Mouse (Mus musculus) urinary bladder, postnatal 36 days (tissue): ENCODE measurements around the gene Kmt5b.

Source experiments
- DNase-seq, 2 experiments: peaks; one replicate each; pipeline ENCODE4 v3.0.0; 2022; ENCODE audit warnings: low spot score in 2 of 2, mixed read lengths in 1 of 2

Gene Kmt5b

DNA sequence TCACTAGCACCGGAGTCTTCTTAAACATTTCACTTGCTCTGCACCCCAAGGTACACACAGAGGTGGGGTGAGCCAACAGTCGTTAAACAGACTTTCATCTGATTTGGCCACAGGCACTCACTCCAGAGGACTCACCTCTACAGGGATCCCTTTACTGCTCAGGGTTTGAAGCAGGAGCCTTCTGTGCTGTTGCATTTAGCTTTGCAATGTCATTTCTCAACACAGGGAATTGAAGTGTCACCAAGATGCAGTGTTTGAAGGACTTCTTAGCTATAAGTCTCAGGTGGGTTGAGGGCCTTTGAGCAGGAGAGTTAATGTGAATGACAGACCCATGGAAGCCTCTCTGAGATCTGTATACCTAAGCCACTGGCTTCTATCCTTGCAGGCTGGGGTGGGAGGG is 76.4 kb downstream of the Kmt5b start:
- DNase-seq: no peak

DNA sequence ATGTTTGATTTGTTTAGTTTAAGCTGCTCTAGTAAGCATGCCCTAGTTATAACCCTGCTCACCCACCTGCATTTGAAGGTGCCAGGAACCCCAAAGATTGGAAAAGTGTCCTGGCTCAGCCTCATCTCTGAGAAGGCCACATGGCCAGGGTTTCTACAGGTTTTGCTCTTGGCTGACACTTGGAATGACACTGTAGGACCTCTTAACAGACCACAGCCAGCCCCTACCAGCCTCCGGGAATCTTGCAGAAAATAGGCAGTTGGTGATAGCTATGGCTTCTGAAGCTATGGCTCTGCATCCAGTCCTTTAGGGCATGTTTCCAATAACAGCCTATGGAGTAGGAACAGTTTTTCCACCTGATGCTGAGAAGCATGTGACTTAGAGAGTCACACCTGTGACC is 77.6 kb downstream of the Kmt5b start:
- DNase-seq: no peak

DNA sequence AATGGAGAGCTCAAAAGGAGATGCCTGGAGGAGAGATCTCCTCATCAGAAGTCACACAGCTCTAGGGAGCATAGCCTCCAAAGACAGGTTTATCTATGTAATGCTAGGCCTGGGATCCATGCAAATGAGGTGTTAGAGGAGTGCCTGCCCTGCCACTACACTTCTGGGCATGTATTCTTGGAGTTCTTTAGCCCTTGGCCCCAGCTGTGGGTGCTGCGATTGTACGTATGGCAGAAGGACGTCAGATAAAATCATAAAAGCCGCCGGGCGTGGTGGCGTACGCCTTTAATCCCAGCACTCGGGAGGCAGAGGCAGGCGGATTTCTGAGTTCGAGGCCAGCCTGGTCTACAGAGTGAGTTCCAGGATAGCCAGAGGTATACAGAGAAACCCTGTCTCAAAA is 78.1 kb downstream of the Kmt5b start:
- DNase-seq: no peak

DNA sequence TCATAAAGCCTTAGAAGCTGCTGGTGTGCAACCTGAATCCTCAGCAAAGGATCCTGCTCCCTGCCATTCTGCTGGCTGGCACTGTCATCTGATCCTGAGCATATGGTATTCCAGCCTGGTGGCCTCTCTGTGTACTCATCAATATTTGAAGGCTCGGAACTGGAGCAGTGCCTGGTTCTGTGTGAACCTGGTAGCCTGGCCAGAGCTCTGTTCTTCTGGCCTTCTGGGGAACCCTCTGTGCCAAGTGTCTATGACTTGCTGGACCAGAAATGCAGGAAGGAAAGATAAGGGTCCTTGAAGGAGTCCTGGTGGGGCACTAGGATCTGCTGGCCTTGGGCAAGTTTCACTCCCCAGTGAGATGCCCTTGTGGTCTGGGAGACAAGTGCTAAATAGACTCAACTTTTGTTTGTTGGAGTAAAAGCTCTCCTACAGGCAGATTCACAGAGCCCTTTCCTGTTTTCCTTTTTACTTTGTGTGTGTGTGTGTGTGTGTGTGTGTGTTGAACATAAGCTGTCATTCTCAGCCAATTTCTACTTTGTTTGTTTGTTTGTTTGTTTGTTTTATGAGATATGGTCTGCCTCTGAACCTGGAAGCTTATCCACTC is 78.7 kb downstream of the Kmt5b start:
- no peak for DNase-seq

DNA sequence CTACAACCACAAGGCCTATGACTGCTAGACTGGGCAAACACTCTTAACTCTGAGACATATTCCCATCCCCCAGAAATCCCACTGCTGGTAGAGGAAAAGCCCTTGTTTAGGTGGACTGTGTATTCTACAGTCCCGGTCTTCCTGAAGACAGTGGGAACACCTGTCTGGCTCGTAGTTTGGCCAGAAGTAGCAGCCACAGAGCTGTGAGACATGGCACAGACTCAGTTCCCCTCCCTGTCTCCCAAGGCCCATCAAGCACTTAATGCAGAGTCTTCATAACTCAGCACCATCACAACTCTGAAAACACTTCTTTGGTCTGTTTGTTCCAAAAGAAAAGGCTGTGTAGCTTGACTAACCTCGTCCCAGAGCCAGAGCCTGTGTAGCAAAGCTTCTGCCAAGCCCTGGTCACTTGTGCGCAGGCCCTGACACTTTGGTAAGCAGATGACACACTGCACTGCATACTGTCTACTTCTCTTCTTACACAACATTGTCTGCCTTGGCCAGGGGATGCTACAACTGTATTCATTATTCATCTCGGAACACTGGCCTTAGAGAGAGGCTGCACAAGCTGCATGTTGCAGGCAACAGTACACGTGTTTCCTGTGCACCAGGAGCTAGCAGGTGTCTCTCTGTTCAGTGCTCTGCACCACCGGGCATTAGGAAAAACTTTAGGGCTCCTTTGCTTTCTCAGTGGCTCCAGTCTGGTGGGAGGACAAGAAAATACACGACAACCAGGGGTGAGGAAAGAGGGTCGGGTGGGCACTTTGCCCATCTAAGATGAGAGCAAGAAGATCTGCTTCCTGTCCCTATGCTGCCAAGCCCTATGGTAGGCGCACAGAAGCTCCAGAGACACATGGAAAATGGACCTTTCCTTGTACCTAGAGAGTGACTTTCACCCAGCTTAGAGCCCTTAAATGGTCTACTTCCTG is 79.7 kb downstream of the Kmt5b start:
- DNase-seq: no peak

DNA sequence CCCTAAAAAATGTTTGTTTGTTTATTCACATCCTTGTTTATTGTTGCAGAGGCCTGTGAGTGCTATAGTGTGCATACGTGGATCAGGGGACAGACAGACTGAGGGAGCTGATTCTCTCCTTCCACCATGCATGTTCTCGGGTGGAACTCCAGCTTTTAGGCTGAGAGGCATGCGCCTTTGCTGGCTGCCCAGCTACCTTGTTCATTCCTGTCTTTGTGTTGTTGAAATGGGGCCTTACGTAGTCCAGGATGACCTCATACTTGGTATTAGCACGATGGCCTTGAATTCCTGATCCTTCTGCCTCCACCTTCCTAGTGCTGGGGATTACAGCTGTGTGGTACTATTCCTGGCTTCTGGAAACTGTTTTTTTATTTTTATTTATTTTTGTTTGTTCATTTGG is 80.5 kb downstream of the Kmt5b start:
- DNase-seq: no peak

DNA sequence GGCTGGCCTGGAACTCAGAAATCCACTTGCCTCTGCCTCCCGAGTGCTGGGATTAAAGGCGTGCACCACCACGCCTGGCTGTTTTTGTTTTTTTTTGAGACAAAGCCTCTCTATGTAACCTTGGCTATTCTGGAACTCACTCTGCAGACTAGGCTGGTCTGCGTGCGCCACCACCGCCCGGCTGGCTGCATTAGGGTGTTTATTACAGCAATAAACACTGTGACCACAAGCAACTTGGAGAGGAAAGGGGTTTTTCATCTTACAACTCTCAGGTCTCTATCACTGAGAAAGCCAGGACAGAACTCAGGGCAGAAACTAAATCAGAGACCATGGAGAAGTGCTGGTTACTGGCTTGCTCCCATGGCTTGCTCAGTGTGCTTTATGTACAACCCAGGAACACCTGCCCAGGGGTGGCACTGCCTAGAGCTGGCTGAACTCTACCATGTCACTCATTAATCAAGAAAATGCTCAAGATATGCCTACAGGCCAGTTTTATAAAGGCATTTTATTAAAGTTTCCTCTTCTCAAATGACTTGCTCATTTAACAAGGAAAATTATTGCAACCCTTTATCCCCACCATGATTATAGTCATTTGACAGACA is 81.1 kb downstream of the Kmt5b start:
- no peak for DNase-seq

DNA sequence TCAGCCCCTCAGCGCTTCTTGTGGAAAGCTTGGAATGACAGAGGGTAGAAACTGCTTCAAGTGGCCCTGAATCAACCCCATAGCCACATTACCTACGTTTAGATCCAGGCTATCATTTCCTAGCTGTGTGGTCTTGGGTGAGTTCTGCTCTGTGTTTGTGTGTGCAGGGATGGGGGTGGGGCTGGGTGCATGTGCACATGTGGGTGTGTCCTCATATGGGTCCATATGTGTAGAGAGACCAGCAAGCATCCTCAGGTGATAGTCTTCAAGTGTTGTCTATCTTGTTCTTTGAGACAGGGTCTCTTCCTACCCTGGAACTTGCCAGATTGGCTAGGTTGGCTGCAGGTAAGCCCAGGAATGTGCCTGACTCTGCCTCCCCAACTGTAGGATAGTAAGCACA is 82.0 kb downstream of the Kmt5b start:
- DNase-seq: no peak

DNA sequence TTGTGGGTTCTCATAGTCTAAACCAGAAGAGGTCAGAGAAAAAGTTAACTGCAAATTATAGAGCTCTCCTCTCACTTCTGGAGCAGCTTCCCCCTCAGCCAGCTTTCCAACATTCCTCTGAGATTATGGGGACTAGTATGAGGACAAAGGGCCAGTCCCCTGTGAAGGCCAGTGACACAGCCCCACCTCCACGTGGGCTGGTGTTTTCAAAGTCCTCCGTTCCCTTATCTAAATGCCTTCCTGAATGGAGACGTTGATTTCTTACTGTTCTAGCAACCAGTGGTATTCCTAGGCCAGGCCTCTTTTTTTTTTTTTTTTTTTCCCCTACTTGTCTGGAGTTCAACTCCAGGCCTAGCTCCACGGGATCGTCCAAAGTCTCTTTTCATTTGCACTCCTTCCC is 82.9 kb downstream of the Kmt5b start:
- DNase-seq: no peak

DNA sequence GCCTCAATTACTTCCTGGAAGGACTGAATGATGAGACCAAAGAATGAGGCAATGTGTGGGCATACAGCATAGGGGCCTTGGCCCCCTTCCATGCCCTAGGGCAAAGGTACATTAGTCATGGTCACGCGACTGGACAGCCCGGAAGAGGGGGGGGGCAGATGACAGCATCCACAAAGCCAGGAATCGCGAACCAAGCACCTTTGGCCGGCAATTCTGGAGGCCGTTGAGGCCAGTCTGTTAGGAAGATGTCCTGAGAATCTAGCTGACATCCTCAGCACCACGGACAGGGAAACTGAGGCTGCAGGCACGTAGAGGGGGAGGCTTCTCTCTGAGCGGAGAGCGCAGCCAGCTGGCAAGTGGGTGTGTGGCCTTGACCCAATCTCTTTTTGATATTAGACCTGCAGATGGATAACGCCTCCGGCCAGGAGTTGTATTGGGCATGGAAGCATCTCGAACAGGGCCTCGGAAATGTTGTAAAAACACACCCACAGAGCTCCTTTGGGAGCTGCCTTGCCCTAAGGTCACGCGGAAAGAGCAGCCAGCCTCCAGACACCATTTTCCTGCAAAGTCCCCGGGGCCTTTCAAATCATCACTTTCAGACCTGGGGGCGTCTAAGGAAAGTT is 83.7 kb downstream of the Kmt5b start:
- peak; percentile 18 to 26 for DNase-seq

DNA sequence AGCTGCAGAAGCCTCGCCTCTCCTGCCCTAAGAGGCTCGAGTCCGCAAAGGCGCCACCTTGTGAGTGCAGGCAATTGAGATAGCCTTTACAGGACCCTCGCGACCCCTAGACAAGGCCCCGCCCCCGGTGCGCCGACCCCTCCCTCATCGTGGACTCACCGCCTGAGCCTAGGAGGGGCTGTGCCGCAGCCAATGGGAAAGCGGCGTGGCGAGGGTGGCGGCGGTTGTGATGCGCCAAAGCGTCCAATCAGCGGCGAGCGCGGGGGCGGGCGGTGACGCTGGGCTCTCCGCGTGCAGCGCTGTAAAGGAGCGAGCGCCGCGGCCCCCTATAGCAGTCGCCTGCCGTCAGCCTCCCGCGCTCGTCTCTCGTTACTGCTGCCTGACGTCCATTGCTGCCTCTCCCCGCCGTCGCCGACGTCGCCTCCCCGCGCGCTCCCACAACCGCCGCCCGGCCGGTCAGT is 84.3 kb downstream of the Kmt5b start, which contains the start of gene Chka:
Gene Chka, plus strand, starts transcription at position 272 of the 461 bp plus-strand sequence.
- peak; percentile 89 to 96 for DNase-seq

DNA sequence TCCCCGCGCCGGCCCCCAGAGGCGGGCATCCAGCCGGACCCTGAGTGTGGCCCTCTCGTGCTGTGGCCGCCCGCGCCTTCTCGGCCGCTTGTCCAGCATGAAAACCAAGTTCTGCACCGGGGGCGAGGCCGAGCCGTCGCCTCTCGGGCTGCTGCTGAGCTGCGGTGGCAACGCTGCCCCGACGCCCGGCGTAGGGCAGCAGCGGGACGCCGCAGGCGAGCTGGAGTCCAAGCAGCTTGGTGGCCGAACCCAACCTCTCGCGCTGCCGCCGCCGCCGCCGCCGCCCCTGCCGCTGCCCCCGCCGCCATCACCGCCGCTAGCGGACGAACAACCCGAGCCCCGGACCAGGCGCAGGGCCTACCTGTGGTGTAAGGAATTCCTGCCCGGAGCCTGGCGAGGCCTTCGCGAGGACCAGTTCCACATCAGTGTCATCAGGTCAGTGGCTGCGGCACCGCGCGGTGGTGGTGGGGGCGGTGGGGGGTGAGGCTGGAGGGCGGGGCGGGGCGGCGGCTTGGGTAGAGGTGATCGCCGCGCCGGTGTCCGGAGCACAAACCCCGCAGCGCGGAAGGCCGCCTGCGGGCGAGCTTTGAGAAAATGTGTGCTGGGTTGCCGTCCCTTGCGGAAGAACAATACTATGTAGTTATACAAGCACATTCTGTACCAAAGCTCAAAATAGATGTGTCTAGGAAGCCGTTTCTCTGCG is 84.9 kb downstream of the Kmt5b start:
- peak; percentile 47 to 52 for DNase-seq

DNA sequence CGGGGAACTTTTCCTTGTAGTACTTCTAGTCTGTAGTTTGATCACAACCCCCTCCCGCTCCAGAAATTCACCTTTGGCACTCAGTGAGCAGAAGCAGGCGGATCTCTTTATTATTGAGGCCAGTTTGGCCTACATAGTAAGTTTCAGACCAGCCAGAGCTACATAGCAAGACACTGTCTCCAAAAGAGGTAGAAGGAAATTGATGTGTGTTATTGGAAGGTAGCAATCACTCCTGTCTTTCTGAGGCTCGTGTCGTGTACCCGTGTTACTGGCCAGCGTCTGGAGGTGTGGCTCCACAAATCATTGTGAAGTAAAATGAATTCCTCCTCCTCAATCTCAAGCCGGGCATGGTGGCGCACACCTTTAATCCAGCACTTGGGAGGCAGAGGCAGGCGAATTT is 85.9 kb downstream of the Kmt5b start:
- no peak for DNase-seq

DNA sequence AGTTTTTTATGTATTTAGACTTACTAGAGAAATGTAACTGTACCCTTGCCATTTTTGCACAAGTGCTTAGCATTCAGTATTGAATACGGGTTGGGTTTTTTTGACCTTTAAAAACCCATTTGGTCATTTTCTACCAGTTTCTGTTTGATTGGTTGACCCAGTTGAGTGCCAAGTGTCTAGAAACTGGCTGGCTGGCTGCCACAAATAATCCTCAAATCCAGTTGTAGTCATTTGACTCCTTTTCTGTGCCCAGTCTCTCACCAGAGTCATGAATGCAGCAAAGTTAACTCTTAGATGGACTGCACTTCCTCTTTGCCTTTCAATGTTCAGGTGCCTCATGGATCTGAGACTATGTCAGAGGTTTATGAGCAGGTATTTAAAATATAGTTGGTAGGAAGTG is 86.7 kb downstream of the Kmt5b start:
- peak in 1 of 2 experiments; percentile 32 for DNase-seq

DNA sequence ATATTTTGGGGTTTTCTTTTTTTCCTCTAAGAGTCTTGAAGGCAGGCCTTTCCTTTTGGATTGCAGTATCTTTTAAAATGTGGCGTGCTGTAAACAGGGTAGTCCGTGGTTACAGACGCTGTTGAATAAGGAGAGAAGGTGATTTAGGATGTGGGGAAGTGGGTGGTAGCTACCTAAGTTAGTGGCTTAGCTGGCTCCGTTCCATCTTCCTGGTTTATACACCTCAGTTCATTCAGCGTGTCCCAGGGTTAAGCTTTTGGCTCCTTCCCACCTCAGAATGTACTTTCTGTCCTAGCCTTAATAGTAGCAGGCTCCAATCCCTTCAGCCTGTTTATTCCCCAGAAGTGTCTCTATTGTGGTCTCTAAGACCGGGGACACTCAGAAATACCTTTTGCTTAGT is 87.9 kb downstream of the Kmt5b start:
- no peak for DNase-seq

DNA sequence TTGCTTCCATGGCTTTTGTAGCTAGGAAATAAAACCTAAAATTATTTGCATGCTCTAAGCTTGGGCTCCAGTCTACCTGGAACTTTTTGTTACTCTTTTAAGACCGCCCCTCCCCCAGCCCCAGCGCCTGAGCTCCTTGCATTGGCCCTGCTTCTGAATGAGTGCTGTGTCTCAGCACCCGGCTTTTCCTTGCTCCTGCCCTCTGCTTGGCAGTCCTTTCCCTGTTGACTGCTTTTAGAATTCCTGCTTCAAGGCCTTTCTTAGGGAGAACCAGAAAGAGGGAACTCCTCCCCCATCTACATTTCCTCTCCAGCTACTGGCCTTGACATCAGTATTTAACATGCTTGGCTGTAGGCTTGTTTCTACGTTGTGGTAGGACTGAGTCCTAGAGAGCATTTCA is 88.4 kb downstream of the Kmt5b start:
- DNase-seq: no peak

DNA sequence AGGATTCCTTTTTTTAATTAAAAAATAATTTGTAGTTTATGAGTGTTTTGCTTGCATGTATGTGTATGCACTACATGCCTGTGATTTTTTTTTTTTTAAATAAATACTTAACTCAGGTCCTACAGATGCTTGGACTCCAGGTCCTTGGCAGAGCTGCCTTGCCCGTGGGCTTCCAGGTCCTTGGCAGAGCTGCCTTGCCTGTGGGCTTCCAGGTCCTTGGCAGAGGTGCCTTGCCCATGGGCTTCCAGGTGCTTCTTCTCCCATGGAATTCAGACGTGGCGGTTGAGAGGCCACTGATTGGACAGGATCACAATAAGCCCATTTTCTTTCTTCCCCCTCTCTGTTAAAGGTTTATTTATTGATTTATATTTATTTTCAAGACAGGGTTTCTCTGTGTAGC is 90.0 kb downstream of the Kmt5b start:
- no peak for DNase-seq

DNA sequence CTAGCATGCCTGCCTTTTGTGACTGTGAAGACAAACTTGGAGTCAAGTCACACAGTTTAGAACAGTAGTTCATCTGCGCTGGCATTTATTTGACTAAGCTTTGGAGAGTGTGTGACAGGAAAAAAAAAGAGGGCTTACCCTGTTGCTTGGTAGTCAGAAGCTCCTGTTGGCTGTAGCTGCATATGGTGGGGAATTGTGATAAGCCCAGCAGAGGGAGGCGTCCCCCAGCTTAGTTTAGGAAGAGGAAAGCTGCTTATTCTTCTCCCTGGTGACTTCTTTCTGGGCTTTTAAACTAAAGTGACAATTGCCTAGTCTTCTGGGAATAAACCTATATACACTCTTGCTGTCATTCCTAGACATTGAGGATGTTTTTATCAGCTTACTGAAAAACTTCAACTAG is 95.5 kb downstream of the Kmt5b start:
- DNase-seq: no peak

DNA sequence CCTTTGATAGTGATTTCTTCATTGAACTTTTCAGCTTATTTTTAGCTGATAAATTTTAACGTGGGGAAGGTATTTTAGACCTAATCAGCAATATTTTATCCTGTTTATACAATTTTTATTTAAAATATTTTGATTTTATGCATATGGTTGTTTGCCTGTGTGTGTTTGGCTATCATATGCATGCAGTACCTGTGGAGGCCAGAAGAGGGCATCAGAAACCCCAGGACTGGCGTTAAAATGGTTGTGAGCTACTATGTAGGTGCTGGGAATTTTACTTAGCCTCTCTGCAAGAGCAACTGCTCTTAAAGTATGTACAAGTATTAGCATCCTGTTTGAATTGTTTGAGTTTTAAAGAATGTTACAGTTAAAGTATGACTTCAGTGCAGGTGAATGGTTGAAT is 97.7 kb downstream of the Kmt5b start:
- DNase-seq: no peak
